Mouse (Mus musculus) cortical plate, adult 2 months (tissue): ENCODE results near the gene Slc26a3. TPM values are rescaled to one million over a fixed set of nuclear protein-coding genes. Genes with fewer than 3 reads are reported as not detected.

Experiments used
- H3K27ac ChIP-seq: fragments of 200-500 bp; 2 replicates; pipeline ENCODE4 v1.5.1; 2012; ENCODE audit warnings: low read length, control low read depth, inconsistent platforms; ENCODE audit not compliant: insufficient read depth
- H3K4me1 ChIP-seq: fragments of 200-500 bp; 2 replicates; pipeline ENCODE4 v1.6.1; 2011; ENCODE audit warnings: low read length; ENCODE audit not compliant: control insufficient read depth, insufficient read depth
- H3K4me3 ChIP-seq: fragments of 200-500 bp; 2 replicates; pipeline ENCODE4 v1.5.1; 2011; ENCODE audit warnings: mild to moderate bottlenecking, low read length, control low read depth; ENCODE audit not compliant: insufficient read depth
- CTCF ChIP-seq: fragments of 200-500 bp; IDR thresholded peaks from 2 replicates; pipeline ENCODE4 v1.5.1; 2011; ENCODE audit warnings: mild to moderate bottlenecking, control low read depth, low read length; ENCODE audit not compliant: insufficient read depth; ENCODE audit errors: extremely low read depth
- POLR2A ChIP-seq: fragments of 200-500 bp; IDR thresholded peaks from 2 replicates; pipeline ENCODE4 v1.6.1; 2011; ENCODE audit warnings: mild to moderate bottlenecking, low read length, control low read depth; ENCODE audit not compliant: insufficient read depth; ENCODE audit errors: extremely low read depth
- polyA plus RNA-seq: library from polyadenylated mRNA; depleted of rRNA; stranded (reverse); fragments of >200 nt; gene quantifications from 2 replicates; pipeline ENCODE4 v1.2.3, GENCODE M21; 2012

Gene Slc26a3
- polyA plus RNA-seq, 1 experiment = 0.06 TPM

DNA sequence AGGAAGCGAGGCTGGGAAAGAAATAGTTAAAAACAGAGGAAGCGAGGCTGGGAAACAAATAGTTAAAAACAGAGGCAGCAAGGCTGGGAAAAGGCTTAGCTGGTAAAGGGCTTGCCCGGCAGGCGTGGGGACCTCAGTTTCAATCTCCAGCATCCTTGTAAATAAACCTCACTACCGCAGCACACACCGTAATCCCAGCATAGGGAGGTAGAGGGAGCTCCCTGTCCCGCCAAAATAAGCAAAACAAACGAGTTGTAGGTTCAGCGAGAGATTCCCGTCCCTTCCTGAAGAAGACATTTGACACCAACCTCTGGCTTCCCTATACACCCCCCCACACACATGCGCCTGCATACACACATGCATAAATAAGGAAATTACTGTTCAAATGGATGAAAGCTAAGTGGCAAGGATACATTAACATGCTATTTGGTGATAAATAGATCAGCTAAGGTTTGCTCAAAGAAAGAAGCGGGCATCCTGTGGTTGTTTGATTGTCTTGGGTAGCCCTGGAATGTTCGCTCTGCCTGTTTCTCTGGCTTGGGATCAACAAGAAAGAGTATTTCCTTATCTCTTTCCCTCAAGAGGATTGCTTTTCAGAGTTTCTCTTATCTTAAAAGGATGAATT, 14.2 kb upstream of the Slc26a3 start:
- no peak overlapping the region for H3K4me3 ChIP-seq
- H3K4me1 ChIP-seq = no peaks in the 10 kb centered on the region
- TF ChIP-seq CTCF (peak; percentile 30; the same call in 1 of the 2 replicates), POLR2A (no peak)
- no peak overlapping the region for H3K27ac ChIP-seq

DNA sequence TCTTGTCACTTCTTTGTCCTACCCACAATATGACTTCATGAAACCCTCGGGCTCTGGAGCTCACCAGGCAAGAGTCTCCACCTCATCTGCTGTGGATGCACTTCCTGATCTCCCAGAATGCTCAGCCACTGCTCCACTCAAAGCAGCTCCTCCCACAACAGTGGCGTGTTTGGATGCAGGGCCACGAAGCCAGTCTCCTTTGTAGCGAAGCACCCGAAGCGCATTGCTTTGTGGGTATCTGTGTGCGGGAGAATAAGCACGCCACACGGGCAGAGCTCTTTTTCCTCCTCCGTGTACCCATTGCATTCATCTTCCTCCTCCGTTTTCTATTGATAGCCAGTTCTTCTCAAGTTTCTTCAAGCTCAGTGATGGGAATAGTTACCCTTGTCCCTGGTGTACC, 13.4 kb upstream of the Slc26a3 start:
- H3K27ac ChIP-seq = no peak overlapping the region
- no peaks in the 10 kb centered on the region for H3K4me1 ChIP-seq
- no peak overlapping the region for H3K4me3 ChIP-seq
- TF ChIP-seq CTCF (no peak), POLR2A (no peak)

- TF ChIP-seq CTCF = no peak
- no peak for TF ChIP-seq POLR2A
- Histone ChIP-seq H3K4me1 (no peaks in the 10 kb centered on the region), H3K4me3 (no peak overlapping the region), H3K27ac (no peak overlapping the region)
Measured at GRCm38 (mm10) chr12:31380878-31381277, 9.8 kb upstream of the Slc26a3 start.

GRCm38 (mm10) chr12:31382451-31382850, 8.2 kb upstream of the Slc26a3 start:
- no peak overlapping the region for H3K27ac ChIP-seq
- TF ChIP-seq CTCF = no peak
- no peak for TF ChIP-seq POLR2A
- no peaks in the 10 kb centered on the region for H3K4me1 ChIP-seq
- no peak overlapping the region for H3K4me3 ChIP-seq

DNA sequence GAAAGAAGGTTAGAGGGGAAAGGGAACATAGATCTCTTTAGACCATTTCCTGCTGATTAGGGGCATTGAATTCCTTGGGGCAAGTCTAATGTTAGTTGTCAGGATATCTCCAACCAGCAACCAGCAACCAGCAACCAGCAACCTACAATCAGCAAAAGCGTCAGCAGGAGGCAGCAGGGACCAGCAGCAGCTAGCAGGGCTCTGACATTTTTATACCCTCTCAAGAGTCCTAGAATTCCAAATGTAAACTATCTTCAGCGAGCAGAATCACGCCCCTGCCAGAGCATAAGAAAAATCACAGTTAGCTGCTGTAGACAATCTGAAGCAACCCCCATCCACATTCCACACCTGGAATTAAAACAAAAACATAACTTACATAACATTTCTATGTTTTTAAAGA, 3.4 kb upstream of the Slc26a3 start:
- H3K4me1 ChIP-seq = no peaks in the 10 kb centered on the region
- H3K27ac ChIP-seq = no peak overlapping the region
- no peak for TF ChIP-seq CTCF
- no peak for TF ChIP-seq POLR2A
- no peak overlapping the region for H3K4me3 ChIP-seq

DNA sequence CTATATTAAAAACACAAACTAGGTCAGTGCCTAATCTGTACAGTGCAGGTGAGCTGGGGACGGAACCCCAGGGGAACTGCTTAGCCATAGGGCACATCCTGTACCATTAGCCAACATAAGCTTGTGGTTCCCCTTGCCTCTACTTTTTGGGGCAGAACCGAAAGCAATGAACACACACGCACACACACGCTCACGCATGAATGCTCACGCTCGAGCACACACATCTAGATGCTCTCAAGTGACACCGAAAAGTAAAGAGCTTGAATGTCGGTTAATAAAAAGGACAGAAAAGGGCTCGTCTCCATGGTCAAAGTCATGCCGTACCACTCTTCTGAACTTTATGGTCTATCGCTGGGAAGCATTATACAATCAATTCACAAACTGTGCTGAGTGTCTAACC, 1.0 kb downstream of the Slc26a3 start:
- no peak for TF ChIP-seq POLR2A
- TF ChIP-seq CTCF = no peak
- H3K4me3 ChIP-seq = no peak overlapping the region
- no peaks in the 10 kb centered on the region for H3K4me1 ChIP-seq
- H3K27ac ChIP-seq = no peak overlapping the region

GRCm38 (mm10) chr12:31395895-31396294, 5.2 kb downstream of the Slc26a3 start:
- Histone ChIP-seq H3K4me1 (no peaks in the 10 kb centered on the region), H3K27ac (no peak overlapping the region), H3K4me3 (no peak overlapping the region)
- no peak for TF ChIP-seq POLR2A
- no peak for TF ChIP-seq CTCF

DNA sequence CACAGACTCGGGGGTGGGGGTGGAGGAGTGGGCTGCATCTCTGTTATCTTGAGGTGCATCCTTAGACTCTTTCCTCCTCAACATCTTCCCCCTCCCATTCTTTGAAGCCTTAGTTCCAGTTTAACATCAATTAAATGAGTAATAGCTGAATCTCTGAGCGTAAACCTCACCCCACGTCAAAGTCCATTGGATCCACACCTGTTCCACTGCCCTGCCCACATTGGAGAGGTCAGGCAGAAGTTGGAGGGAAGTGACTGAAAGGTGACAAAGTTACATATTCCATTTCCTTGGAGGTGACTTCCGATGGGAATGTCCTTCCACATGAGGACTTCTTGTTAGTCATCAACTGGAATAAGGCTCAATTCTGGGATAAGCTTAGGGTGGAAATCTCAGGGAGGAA, 7.0 kb downstream of the Slc26a3 start:
- Histone ChIP-seq H3K4me1 (no peaks in the 10 kb centered on the region), H3K27ac (no peak overlapping the region), H3K4me3 (no peak overlapping the region)
- TF ChIP-seq POLR2A = no peak
- no peak for TF ChIP-seq CTCF

DNA sequence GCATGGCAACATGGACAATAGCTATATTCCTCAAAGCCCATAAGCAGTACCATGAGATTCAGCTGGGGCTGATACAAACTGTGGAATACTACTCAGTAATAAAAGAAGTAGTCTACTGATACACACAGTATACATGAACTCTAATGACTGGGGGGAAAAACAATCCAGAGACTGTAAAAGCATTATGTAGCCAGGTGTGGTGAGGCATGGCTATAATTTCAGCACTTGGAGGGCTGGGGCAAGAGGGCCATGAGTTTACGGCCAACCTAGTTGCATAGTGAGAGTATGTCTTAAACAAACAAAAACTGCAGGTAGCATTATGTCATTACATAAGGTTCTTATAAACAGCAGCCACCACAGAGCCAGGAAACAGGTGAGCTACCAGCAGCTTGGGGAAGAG, 10.2 kb downstream of the Slc26a3 start:
- no peak for TF ChIP-seq POLR2A
- no peaks in the 10 kb centered on the region for H3K4me1 ChIP-seq
- no peak overlapping the region for H3K27ac ChIP-seq
- no peak overlapping the region for H3K4me3 ChIP-seq

DNA sequence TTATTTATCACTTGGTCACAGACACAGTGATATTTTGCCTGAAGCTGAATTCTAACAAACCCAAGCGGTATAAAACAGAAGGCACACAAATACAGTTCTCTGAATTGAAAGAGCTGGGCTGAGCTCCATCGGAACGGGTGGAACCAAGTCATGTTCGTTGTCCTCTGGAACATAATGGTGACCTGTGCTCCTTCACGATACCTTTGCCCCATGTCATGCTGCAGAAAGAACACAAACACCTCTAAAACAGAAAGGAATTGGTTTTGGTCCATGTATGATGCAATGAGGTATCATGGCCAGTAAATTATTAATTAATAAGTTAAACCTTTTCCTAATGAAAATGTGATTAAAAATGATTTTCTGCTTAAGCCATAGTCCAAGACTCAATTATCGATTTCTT, 11.3 kb downstream of the Slc26a3 start:
- no peak for TF ChIP-seq POLR2A
- TF ChIP-seq CTCF = no peak
- no peak overlapping the region for H3K27ac ChIP-seq
- H3K4me1 ChIP-seq = no peaks in the 10 kb centered on the region
- H3K4me3 ChIP-seq = no peak overlapping the region

DNA sequence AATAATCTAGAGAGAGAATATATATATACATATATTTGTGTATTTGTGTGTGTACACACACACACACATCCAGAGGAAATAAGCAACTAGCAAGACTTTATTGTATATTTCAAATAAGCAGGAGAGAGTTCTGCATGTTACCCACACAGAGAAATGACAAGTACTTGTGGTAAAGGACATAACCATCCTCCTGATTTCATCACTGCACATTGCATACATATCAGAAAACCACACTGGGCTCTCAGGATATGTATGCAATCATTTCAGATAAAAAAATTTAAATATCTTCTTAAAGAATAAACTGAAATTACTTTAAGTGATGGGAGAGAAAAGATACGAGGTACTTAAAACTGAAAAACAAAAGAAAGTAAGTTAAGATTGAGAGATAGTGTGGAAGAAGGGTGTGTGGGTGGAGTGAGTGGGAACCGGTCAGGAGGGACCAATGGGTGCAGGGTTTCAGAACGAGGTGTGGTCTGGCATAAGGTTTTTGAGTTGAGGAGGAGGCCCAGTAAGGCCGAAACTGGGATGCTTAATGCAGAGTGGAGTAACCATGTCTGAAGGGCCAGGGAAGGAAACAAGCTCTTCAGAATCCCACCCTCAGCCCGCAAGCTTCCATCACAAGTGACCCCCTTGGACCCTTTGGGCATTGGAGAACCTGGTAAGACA, 14.0 kb downstream of the Slc26a3 start:
- TF ChIP-seq POLR2A (no peak), CTCF (no peak)
- Histone ChIP-seq H3K4me1 (no peaks in the 10 kb centered on the region), H3K27ac (no peak overlapping the region), H3K4me3 (no peak overlapping the region)
